Mouse (Mus musculus) intestine, postnatal 0 days (tissue): Measurements from ENCODE around the gene Bmpr1a. TPM values are rescaled to one million over a fixed set of nuclear protein-coding genes. Genes with fewer than 3 reads are reported as not detected.
A peak's percentile ranks its signal among the peaks of the same experiment; 100 is the strongest.

ENCODE experiments used
- ATAC-seq: fragments of 200-750 bp; cut with Nextera tagmentation; 2 replicates; pipeline ENCODE4 v1.8.0; 2017; ENCODE audit warnings: mild to moderate bottlenecking, moderate TSS enrichment, moderate library complexity
- H3K27ac ChIP-seq: fragments of 300-500 bp; sonication (generic); 2 replicates; pipeline ENCODE4 v1.5.1; 2014; ENCODE audit warnings: mild to moderate bottlenecking, low read depth, low read length, moderate library complexity
- H3K27me3 ChIP-seq: fragments of 300-500 bp; sonication (generic); replicated peaks from 2 replicates; pipeline ENCODE4 v1.6.1; 2014; ENCODE audit warnings: low read length, mixed read lengths; ENCODE audit not compliant: control insufficient read depth, insufficient read depth
- H3K36me3 ChIP-seq: fragments of 300-500 bp; sonication (generic); 2 replicates; pipeline ENCODE4 v1.6.1; 2014; ENCODE audit warnings: mild to moderate bottlenecking, moderate library complexity; ENCODE audit not compliant: control insufficient read depth, insufficient read depth
- H3K4me1 ChIP-seq: fragments of 300-500 bp; sonication (generic); replicated peaks from 2 replicates; pipeline ENCODE4 v1.6.1; 2014; ENCODE audit warnings: antibody characterized with exemption, low read length, mixed read lengths; ENCODE audit not compliant: control insufficient read depth, insufficient read depth
- H3K4me2 ChIP-seq: fragments of 300-500 bp; sonication (generic); replicated peaks from 2 replicates; pipeline ENCODE4 v1.6.1; 2014; ENCODE audit warnings: low read depth, mild to moderate bottlenecking, moderate library complexity
- H3K4me3 ChIP-seq: fragments of 300-500 bp; sonication (generic); 2 replicates; pipeline ENCODE4 v1.5.1; 2014; ENCODE audit warnings: low read depth, low read length
- H3K9ac ChIP-seq: fragments of 300-500 bp; sonication (generic); 2 replicates; pipeline ENCODE4 v1.6.1; 2014; ENCODE audit warnings: mild to moderate bottlenecking, low read depth, low read length
- H3K9me3 ChIP-seq: fragments of 300-500 bp; sonication (generic); 2 replicates; pipeline ENCODE4 v1.6.1; 2016; ENCODE audit warnings: mixed run types; ENCODE audit not compliant: control insufficient read depth
- CTCF ChIP-seq: sonication (generic); IDR thresholded peaks from 2 replicates; pipeline ENCODE4 v1.5.1; 2016; ENCODE audit warnings: low read depth, mild to moderate bottlenecking, control low read depth, antibody characterized with exemption, moderate library complexity
- WGBS: fragments of 180-500 bp; shearing (Covaris S2); extraction: QIAGEN DNeasy Blood & Tissue Kit; methylation state at CpG from one replicate; pipeline ENCODE4 v1.1.7; 2014; 5-methylcytosine and 5-hydroxymethylcytosine counted together
- polyA plus RNA-seq: library from polyadenylated mRNA; unstranded; fragments of >200 nt; fragmentation: Nextera tagmentation; extraction: Ambion mirVana; gene quantifications from 2 replicates; pipeline ENCODE4 v1.2.1, GENCODE M21; 2015

Bmpr1a gene
- polyA plus RNA-seq, 1 experiment from 2014 or later, result 19.3 TPM

- peaks cover 33% of the 10 kb centered on the region for H3K36me3 ChIP-seq
- H3K27ac ChIP-seq, result no peak overlapping the region
- TF ChIP-seq CTCF, result no peak
- H3K4me3 ChIP-seq, result no peak overlapping the region
- WGBS, result 67% methylated on average over 8 of the region's 8 CpGs
- no peak for ATAC-seq
- H3K4me2 ChIP-seq, result no peak overlapping the region
- no peaks in the 10 kb centered on the region for H3K4me1 ChIP-seq
- no peak overlapping the region for H3K9ac ChIP-seq
- H3K27me3 ChIP-seq, result no peaks in the 10 kb centered on the region
- H3K9me3 ChIP-seq, result no peaks in the 10 kb centered on the region
Observed at GRCm38 (mm10) chr14:34402871-34403270, 100.3 kb downstream of the Bmpr1a start.

- ATAC-seq, result no peak; the same call in 1 of the 2 replicates
- Histone ChIP-seq H3K9ac (no peak overlapping the region), H3K4me2 (no peak overlapping the region), H3K27me3 (no peaks in the 10 kb centered on the region), H3K4me1 (no peaks in the 10 kb centered on the region), H3K36me3 (peaks cover 19% of the 10 kb centered on the region), H3K9me3 (no peaks in the 10 kb centered on the region), H3K4me3 (no peak overlapping the region), H3K27ac (no peak overlapping the region)
- TF ChIP-seq CTCF, result peak; percentile 99
- 59% methylated on average over 6 of the region's 6 CpGs for WGBS
Observed at GRCm38 (mm10) chr14:34401135-34401534, 102.0 kb downstream of the Bmpr1a start.

DNA sequence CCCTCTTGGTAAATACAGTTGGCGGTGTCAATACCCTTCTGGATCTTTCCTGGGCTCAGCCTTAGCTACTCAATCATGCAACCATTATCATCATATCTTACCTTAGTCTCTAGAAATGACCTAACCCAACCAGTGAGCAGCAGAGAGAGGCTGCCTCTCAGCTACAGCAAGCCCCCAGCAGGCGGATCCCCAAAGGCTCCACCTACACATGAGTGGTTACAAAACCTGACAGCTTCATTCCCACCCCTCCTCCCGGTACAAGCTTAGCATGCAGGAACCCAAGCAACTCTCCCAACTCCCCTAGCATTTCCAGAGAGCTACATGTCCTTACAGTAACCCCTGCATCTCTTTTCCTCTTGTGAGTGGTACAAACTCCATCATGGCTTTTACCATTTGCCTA is 103.1 kb downstream of the Bmpr1a start:
- Histone ChIP-seq H3K4me2 (no peak overlapping the region), H3K27ac (no peak overlapping the region), H3K27me3 (no peaks in the 10 kb centered on the region), H3K4me1 (no peaks in the 10 kb centered on the region), H3K9ac (no peak overlapping the region), H3K4me3 (no peak overlapping the region), H3K36me3 (peaks cover 9% of the 10 kb centered on the region; the same call in 1 of the 2 replicates), H3K9me3 (no peaks in the 10 kb centered on the region)
- ATAC-seq, result no peak
- WGBS, result 88% methylated on average over 3 of the region's 3 CpGs
- no peak for TF ChIP-seq CTCF

GRCm38 (mm10) chr14:34399301-34399700 is 103.8 kb downstream of the Bmpr1a start:
- H3K4me1 ChIP-seq, result no peaks in the 10 kb centered on the region
- peaks cover 9% of the 10 kb centered on the region; the same call in 1 of the 2 replicates for H3K36me3 ChIP-seq
- no peak overlapping the region for H3K9ac ChIP-seq
- no peak overlapping the region for H3K4me2 ChIP-seq
- H3K27ac ChIP-seq, result no peak overlapping the region
- no peaks in the 10 kb centered on the region for H3K27me3 ChIP-seq
- no peak overlapping the region for H3K4me3 ChIP-seq
- TF ChIP-seq CTCF, result no peak
- H3K9me3 ChIP-seq, result no peaks in the 10 kb centered on the region
- ATAC-seq, result no peak
- WGBS, result 92% methylated on average over 6 of the region's 6 CpGs

DNA sequence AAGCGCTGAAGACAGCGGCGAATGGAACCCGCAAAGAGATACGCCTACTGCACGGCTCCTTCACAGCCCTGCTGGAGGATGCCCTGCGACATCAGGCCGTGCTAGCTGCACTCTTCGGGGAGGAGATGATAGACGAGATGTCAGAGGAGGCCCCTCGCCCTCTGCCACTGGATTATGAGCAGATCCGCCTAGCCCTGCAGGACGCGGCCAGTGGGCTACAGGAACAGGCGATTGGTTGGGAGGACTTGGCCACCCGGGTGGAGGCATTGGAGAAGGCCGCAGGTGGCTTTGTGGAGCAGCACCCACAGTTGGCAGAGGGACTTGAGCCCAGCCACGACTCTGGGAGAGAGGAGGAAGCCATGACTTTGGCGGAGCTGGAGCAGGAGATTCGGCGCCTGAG is 104.2 kb downstream of the Bmpr1a start:
- H3K4me1 ChIP-seq, result no peaks in the 10 kb centered on the region
- 90% methylated on average over 21 of the region's 21 CpGs for WGBS

GRCm38 (mm10) chr14:34397871-34398270 is 105.3 kb downstream of the Bmpr1a start:
- ATAC-seq, result no peak
- H3K9me3 ChIP-seq, result no peaks in the 10 kb centered on the region
- H3K36me3 ChIP-seq, result peaks cover 9% of the 10 kb centered on the region; the same call in 1 of the 2 replicates
- no peak overlapping the region for H3K4me2 ChIP-seq
- WGBS, result 94% methylated on average over 5 of the region's 5 CpGs
- H3K4me1 ChIP-seq, result no peaks in the 10 kb centered on the region
- H3K27me3 ChIP-seq, result no peaks in the 10 kb centered on the region
- H3K9ac ChIP-seq, result no peak overlapping the region
- H3K4me3 ChIP-seq, result no peak overlapping the region
- no peak overlapping the region for H3K27ac ChIP-seq
- TF ChIP-seq CTCF, result no peak

More for the DNA sequence above, 104.2 kb downstream of the Bmpr1a start:
- no peak overlapping the region for H3K27ac ChIP-seq
- no peak overlapping the region for H3K4me2 ChIP-seq
- H3K27me3 ChIP-seq, result no peaks in the 10 kb centered on the region
- peaks cover 9% of the 10 kb centered on the region; the same call in 1 of the 2 replicates for H3K36me3 ChIP-seq
- H3K9me3 ChIP-seq, result no peaks in the 10 kb centered on the region
- H3K9ac ChIP-seq, result no peak overlapping the region
- H3K4me3 ChIP-seq, result no peak overlapping the region
- no peak for TF ChIP-seq CTCF
- no peak for ATAC-seq

GRCm38 (mm10) chr14:34393295-34393694 is 109.8 kb downstream of the Bmpr1a start:
- ATAC-seq, result no peak
- TF ChIP-seq CTCF, result no peak
- H3K9me3 ChIP-seq, result no peaks in the 10 kb centered on the region
- H3K4me1 ChIP-seq, result no peaks in the 10 kb centered on the region
- no peak overlapping the region for H3K27ac ChIP-seq
- no peak overlapping the region for H3K4me3 ChIP-seq
- H3K36me3 ChIP-seq, result no peaks in the 10 kb centered on the region
- WGBS, result 69% methylated on average over 4 of the region's 4 CpGs
- no peak overlapping the region for H3K4me2 ChIP-seq
- no peak overlapping the region for H3K9ac ChIP-seq
- H3K27me3 ChIP-seq, result no peaks in the 10 kb centered on the region
